Mouse (Mus musculus): Measurements from ENCODE around the gene Gm28047.

DNA sequence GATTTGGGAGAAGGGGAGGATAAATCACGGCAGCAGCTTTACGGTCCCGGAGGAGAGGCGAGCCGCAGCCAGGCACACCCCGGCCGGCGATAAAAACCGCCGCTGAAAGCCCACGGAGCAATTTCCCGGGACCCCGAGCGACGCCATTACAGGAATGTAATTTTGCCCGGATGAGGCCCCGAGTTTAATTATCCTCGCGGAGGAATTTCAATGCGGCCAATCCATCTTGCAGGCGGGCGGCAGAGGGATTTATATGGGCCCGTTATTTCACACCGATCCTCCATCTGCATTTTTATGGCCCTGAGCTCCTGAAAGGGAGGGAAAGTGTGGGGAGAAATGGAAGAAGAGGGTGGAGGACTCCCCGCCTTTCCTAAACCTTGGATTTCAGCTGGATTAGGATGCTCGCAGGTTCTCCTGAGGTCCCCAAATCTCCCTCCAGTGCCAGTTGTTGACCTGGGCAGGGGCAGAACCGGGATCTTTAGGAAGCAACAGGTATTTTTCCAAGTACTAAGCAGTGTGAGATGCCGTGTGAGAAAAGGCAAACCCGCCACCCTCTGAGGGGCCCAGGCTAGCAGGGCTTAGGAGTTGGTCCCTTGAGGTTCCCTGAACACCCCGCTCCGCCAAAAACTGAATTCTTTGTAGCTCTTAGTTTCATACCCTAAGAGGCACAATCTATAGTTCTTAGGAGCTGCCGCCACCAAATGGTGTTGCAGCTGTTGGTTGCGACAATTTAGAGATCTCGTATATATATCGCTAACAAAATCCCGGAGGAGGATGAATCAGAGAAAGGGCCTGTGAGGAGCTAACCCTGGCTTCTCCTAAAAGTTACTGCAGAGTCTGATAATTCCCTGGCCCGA, 47.6 kb upstream of the Gm28047 start, which contains the start of gene Atp5g2:
- TF ChIP-seq TAL1 (IDR thresholded peaks at IDR 0.05; ENCODE audit: low read length) (no peak), GATA1 (IDR thresholded peaks at IDR 0.05; ENCODE audit: low read length) (no peak)

Data from erythroblast, embryonic 14.5 days (primary cell).